Mouse (Mus musculus) hindbrain, embryonic 16.5 days (tissue): ENCODE results near the gene Adh1. TPM values are rescaled to one million over a fixed set of nuclear protein-coding genes. Genes with fewer than 3 reads are reported as not detected.

Source experiments
- ATAC-seq: fragments of 200-750 bp; cut with Nextera tagmentation; 2 replicates; pipeline ENCODE4 v1.8.0; 2017; ENCODE audit warnings: moderate TSS enrichment, moderate library complexity
- H3K27ac ChIP-seq: fragments of 300-500 bp; sonication (generic); 2 replicates; pipeline ENCODE4 v1.5.1; 2014; ENCODE audit warnings: low read depth, mild to moderate bottlenecking, control low read depth, low read length, moderate library complexity
- H3K27me3 ChIP-seq: fragments of 300-500 bp; sonication (generic); replicated peaks from 2 replicates; pipeline ENCODE4 v1.6.1; 2014; ENCODE audit warnings: low read length; ENCODE audit not compliant: control insufficient read depth, insufficient read depth
- H3K36me3 ChIP-seq: fragments of 300-500 bp; sonication (generic); 2 replicates; pipeline ENCODE4 v1.6.1; 2014; ENCODE audit warnings: mild to moderate bottlenecking, low read length, moderate library complexity, mixed read lengths; ENCODE audit not compliant: control insufficient read depth, insufficient read depth
- H3K4me1 ChIP-seq: fragments of 300-500 bp; sonication (generic); 2 replicates; pipeline ENCODE4 v1.6.1; 2014; ENCODE audit warnings: low read depth, low read length; ENCODE audit not compliant: control insufficient read depth, insufficient read depth
- H3K4me2 ChIP-seq: fragments of 300-500 bp; sonication (generic); 2 replicates; pipeline ENCODE4 v1.6.1; 2014; ENCODE audit warnings: mild to moderate bottlenecking, low read length, control low read depth, moderate library complexity
- H3K4me3 ChIP-seq: fragments of 300-500 bp; sonication (generic); 2 replicates; pipeline ENCODE4 v1.5.1; 2014; ENCODE audit warnings: mild to moderate bottlenecking, low read length, control low read depth, moderate library complexity
- H3K9ac ChIP-seq: fragments of 300-500 bp; sonication (generic); 2 replicates; pipeline ENCODE4 v1.6.1; 2014; ENCODE audit warnings: low read depth, mild to moderate bottlenecking, control low read depth, low read length, moderate library complexity
- H3K9me3 ChIP-seq: fragments of 300-500 bp; sonication (generic); 2 replicates; pipeline ENCODE4 v1.6.1; 2014; ENCODE audit warnings: mild to moderate bottlenecking, low read length, moderate library complexity; ENCODE audit not compliant: control insufficient read depth
- WGBS: fragments of 180-500 bp; shearing (Covaris S2); extraction: QIAGEN DNeasy Blood & Tissue Kit; methylation state at CpG from one replicate; pipeline ENCODE4 v1.1.7; 2014; 5-methylcytosine and 5-hydroxymethylcytosine counted together
- polyA plus RNA-seq: library from polyadenylated mRNA; unstranded; fragments of >200 nt; fragmentation: Nextera tagmentation; extraction: Ambion mirVana; gene quantifications from 2 replicates; pipeline ENCODE4 v1.2.1, GENCODE M21; 2015

The Adh1 gene
- polyA plus RNA-seq, 1 experiment from 2014 or later = 1.7 TPM

DNA sequence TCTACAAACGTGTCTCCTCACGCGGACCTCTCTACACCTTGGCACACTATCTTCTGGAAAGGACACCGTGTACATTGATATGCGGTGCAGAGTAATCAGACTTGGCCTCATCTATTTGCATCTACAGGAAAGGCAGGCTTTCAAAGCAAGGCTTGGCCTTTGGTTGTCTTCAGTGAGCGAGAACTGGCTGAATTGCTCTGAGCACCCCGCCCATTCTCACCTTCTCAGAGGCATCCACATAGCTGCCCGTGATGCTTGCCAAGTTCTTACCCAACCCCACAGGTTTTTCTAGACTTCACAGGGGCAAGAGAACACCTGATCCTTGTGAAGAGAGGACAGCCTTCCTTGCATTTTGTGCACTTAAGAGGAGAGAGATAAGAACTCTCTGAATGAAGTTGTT, 49.1 kb downstream of the Adh1 start:
- Histone ChIP-seq H3K4me2 (no peak overlapping the region), H3K4me3 (no peak overlapping the region), H3K9me3 (no peaks in the 10 kb centered on the region), H3K27me3 (no peaks in the 10 kb centered on the region), H3K36me3 (no peaks in the 10 kb centered on the region), H3K9ac (no peak overlapping the region), H3K27ac (no peak overlapping the region), H3K4me1 (peaks cover 3% of the 10 kb centered on the region; the same call in 1 of the 2 replicates)
- WGBS = 95% methylated on average over 8 of the region's 8 CpGs
- no peak for ATAC-seq

- no peaks in the 10 kb centered on the region for H3K9me3 ChIP-seq
- no peak overlapping the region for H3K27ac ChIP-seq
- no peak overlapping the region for H3K4me2 ChIP-seq
- peaks cover 3% of the 10 kb centered on the region; the same call in 1 of the 2 replicates for H3K4me1 ChIP-seq
- H3K9ac ChIP-seq = no peak overlapping the region
- H3K36me3 ChIP-seq = no peaks in the 10 kb centered on the region
- no peak for ATAC-seq
- no peak overlapping the region for H3K4me3 ChIP-seq
- WGBS = 91% methylated on average over 6 of the region's 6 CpGs
- no peaks in the 10 kb centered on the region for H3K27me3 ChIP-seq
Measured at GRCm38 (mm10) chr3:138311015-138311414, 50.2 kb downstream of the Adh1 start.

- no peak for ATAC-seq
Measured at GRCm38 (mm10) chr3:138312965-138313364, 52.2 kb downstream of the Adh1 start, which contains the start of gene Adh6a. Gene Adh6a, plus strand, starts transcription at chr3:138313286.

DNA sequence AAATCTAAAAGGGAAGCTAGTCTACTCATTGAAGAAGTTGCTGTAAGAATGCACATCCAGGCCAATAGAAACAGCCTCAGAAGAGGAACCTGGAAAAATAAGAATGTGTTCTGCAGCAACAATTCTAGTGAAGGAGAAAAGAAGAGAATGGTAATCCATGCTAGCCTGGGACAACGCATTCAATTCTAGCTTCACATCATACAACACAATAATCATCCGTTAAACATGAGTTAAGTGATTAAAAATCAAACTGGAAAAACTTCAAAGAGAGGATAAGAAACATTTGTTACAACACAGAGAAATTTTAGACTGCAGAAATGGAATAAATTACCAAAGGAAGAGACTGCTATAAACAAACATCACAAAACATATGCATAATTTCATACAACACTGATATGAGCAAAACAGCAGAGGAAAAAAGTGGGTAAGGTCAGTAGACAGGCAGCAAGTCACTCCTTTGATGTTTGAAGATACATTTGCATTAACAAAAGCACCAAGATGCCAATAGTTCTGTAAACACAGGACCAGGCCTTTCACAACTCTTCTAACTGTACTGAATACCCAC, 56.2 kb downstream of the Adh1 start:
- Histone ChIP-seq H3K4me3 (no peak overlapping the region), H3K4me1 (no peaks in the 10 kb centered on the region), H3K36me3 (no peaks in the 10 kb centered on the region), H3K4me2 (no peak overlapping the region), H3K27me3 (no peaks in the 10 kb centered on the region), H3K9ac (no peak overlapping the region), H3K9me3 (no peaks in the 10 kb centered on the region), H3K27ac (no peak overlapping the region)
- ATAC-seq = no peak
- 81% methylated on average over 2 of the region's 2 CpGs for WGBS

More at GRCm38 (mm10) chr3:138312965-138313364, 52.2 kb downstream of the Adh1 start, which contains the start of gene Adh6a:
- Histone ChIP-seq H3K36me3 (no peaks in the 10 kb centered on the region), H3K27ac (no peak within 1 kb of the TSS), H3K27me3 (no peaks in the 10 kb centered on the region), H3K4me1 (no peaks in the 10 kb centered on the region), H3K9ac (no peak within 1 kb of the TSS), H3K4me3 (no peak within 1 kb of the TSS), H3K4me2 (no peak within 1 kb of the TSS), H3K9me3 (no peaks in the 10 kb centered on the region)
- 89% methylated on average over 5 of the region's 5 CpGs for WGBS

- no peak for ATAC-seq
- Histone ChIP-seq H3K4me2 (no peak overlapping the region), H3K9ac (no peak overlapping the region), H3K27ac (no peak overlapping the region), H3K4me1 (no peaks in the 10 kb centered on the region), H3K36me3 (no peaks in the 10 kb centered on the region), H3K9me3 (0 out of 2 replicates have a peak, but pooled peaks cover 3% of the 10 kb centered on the region), H3K4me3 (no peak overlapping the region), H3K27me3 (no peaks in the 10 kb centered on the region)
- WGBS = 87% methylated on average over 17 of the region's 17 CpGs
Measured at GRCm38 (mm10) chr3:138325001-138325400, 64.2 kb downstream of the Adh1 start.

- no peak for ATAC-seq
- Histone ChIP-seq H3K4me3 (no peak overlapping the region), H3K36me3 (no peaks in the 10 kb centered on the region), H3K27ac (no peak overlapping the region), H3K9ac (no peak overlapping the region), H3K27me3 (no peaks in the 10 kb centered on the region), H3K9me3 (0 out of 2 replicates have a peak, but pooled peaks cover 3% of the 10 kb centered on the region), H3K4me1 (no peaks in the 10 kb centered on the region), H3K4me2 (no peak overlapping the region)
- WGBS = 94% methylated on average over 6 of the region's 6 CpGs
Measured at GRCm38 (mm10) chr3:138325466-138325865, 64.7 kb downstream of the Adh1 start.

GRCm38 (mm10) chr3:138333910-138334309, 73.1 kb downstream of the Adh1 start:
- H3K9me3 ChIP-seq = no peaks in the 10 kb centered on the region
- WGBS = 88% methylated on average over 8 of the region's 8 CpGs
- no peak for ATAC-seq
- no peaks in the 10 kb centered on the region for H3K4me1 ChIP-seq
- H3K4me2 ChIP-seq = no peak overlapping the region
- no peaks in the 10 kb centered on the region for H3K36me3 ChIP-seq
- H3K27me3 ChIP-seq = no peaks in the 10 kb centered on the region
- no peak overlapping the region for H3K9ac ChIP-seq
- H3K27ac ChIP-seq = no peak overlapping the region
- no peak overlapping the region for H3K4me3 ChIP-seq

GRCm38 (mm10) chr3:138334320-138334719, 73.5 kb downstream of the Adh1 start:
- Histone ChIP-seq H3K27ac (no peak overlapping the region), H3K4me1 (no peaks in the 10 kb centered on the region), H3K4me3 (no peak overlapping the region), H3K9ac (no peak overlapping the region), H3K9me3 (no peaks in the 10 kb centered on the region), H3K27me3 (no peaks in the 10 kb centered on the region), H3K36me3 (no peaks in the 10 kb centered on the region), H3K4me2 (no peak overlapping the region)
- ATAC-seq = no peak
- WGBS = 91% methylated on average over 4 of the region's 4 CpGs

GRCm38 (mm10) chr3:138335566-138335965, 74.8 kb downstream of the Adh1 start:
- WGBS = 100% methylated on average over 1 of the region's 1 CpGs
- Histone ChIP-seq H3K4me3 (no peak overlapping the region), H3K4me1 (no peaks in the 10 kb centered on the region), H3K9ac (no peak overlapping the region), H3K4me2 (no peak overlapping the region), H3K9me3 (no peaks in the 10 kb centered on the region), H3K27me3 (no peaks in the 10 kb centered on the region), H3K36me3 (no peaks in the 10 kb centered on the region), H3K27ac (no peak overlapping the region)
- no peak for ATAC-seq
